Mouse (Mus musculus) heart, postnatal 0 days (tissue): Measurements from ENCODE around the gene Sumf1. TPM values are rescaled to one million over a fixed set of nuclear protein-coding genes. Genes with fewer than 3 reads are reported as not detected.

Source experiments
- ATAC-seq: fragments of 200-750 bp; cut with Nextera tagmentation; 2 replicates; pipeline ENCODE4 v1.8.0; 2017; ENCODE audit warnings: low read depth, moderate number of reproducible peaks, moderate library complexity; ENCODE audit not compliant: insufficient read depth
- DNase-seq: peaks from one replicate; pipeline ENCODE4 v3.0.0-alpha.2; 2016; ENCODE audit warnings: low spot score
- H3K27ac ChIP-seq: fragments of 300-500 bp; sonication (generic); 2 replicates; pipeline ENCODE4 v1.5.1; 2014; ENCODE audit warnings: low read depth, mild to moderate bottlenecking
- H3K27me3 ChIP-seq: fragments of 300-500 bp; sonication (generic); 2 replicates; pipeline ENCODE4 v1.6.1; 2014; ENCODE audit warnings: low read length, mixed read lengths; ENCODE audit not compliant: control insufficient read depth, insufficient read depth
- H3K36me3 ChIP-seq: fragments of 300-500 bp; sonication (generic); replicated peaks from 2 replicates; pipeline ENCODE4 v1.6.1; 2014; ENCODE audit warnings: low read length, mixed read lengths; ENCODE audit not compliant: control insufficient read depth, insufficient read depth
- H3K4me1 ChIP-seq: fragments of 300-500 bp; sonication (generic); 2 replicates; pipeline ENCODE4 v1.6.1; 2014; ENCODE audit warnings: antibody characterized with exemption; ENCODE audit not compliant: control insufficient read depth, insufficient read depth
- H3K4me2 ChIP-seq: fragments of 300-500 bp; sonication (generic); 2 replicates; pipeline ENCODE4 v1.6.1; 2014; ENCODE audit warnings: low read depth, mild to moderate bottlenecking, low read length, moderate library complexity
- H3K4me3 ChIP-seq: fragments of 300-500 bp; sonication (generic); 2 replicates; pipeline ENCODE4 v1.5.1; 2014; ENCODE audit warnings: low read depth, low read length
- H3K9ac ChIP-seq: fragments of 300-500 bp; sonication (generic); replicated peaks from 2 replicates; pipeline ENCODE4 v1.6.1; 2014; ENCODE audit warnings: low read depth, low read length, mixed read lengths
- H3K9me3 ChIP-seq: fragments of 300-500 bp; sonication (generic); replicated peaks from 2 replicates; pipeline ENCODE4 v1.6.1; 2016; ENCODE audit warnings: low read length; ENCODE audit not compliant: control insufficient read depth
- CTCF ChIP-seq: IDR thresholded peaks from 2 replicates; pipeline ENCODE4 v1.5.1; 2016; ENCODE audit warnings: antibody characterized with exemption, control low read depth, low read depth
- EP300 ChIP-seq: IDR thresholded peaks from 2 replicates; pipeline ENCODE4 v1.6.1; 2016; ENCODE audit warnings: antibody characterized with exemption, low read depth
- WGBS: fragments of 180-500 bp; shearing (Covaris S2); extraction: QIAGEN DNeasy Blood & Tissue Kit; methylation state at CpG from one replicate; pipeline ENCODE4 v1.1.7; 2014; 5-methylcytosine and 5-hydroxymethylcytosine counted together
- polyA plus RNA-seq: library from polyadenylated mRNA; unstranded; fragments of >200 nt; fragmentation: Nextera tagmentation; extraction: Ambion mirVana; gene quantifications from 2 replicates; pipeline ENCODE4 v1.2.1, GENCODE M21; 2015
- total RNA-seq: library from RNA; depleted of rRNA; stranded (reverse); fragments of >200 nt; gene quantifications from 2 replicates; pipeline ENCODE4 v1.2.3, GENCODE M21; 2014; ENCODE audit warnings: low replicate concordance

The Sumf1 gene
- total and polyA plus RNA-seq, 2 experiments from 2014 or later = 19.7 to 29.5 TPM

DNA sequence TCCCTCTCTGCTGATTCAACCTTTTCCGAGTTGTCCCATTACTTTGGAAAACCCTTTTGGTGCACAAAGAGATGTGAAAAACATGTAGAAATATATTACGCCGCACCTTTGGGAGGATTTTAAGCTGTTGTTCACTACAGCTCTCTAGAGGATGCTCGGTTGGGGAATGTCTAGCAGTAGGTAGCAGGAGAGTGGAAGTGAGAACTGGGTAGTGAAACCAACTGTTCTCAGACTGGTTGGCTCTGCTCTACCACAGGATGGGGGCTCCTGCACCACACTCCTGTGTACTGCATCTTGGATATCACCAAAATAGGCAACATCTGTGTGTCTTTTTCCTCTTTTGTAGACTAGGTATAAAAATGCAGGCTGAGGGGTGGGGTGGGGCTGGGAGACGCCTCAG lies 37.5 kb upstream of the Sumf1 start:
- no peaks in the 10 kb centered on the region for H3K27me3 ChIP-seq
- H3K9ac ChIP-seq = no peak overlapping the region
- H3K4me3 ChIP-seq = no peak overlapping the region
- DNase-seq (no peak), ATAC-seq (no peak)
- H3K36me3 ChIP-seq = no peaks in the 10 kb centered on the region; the same call in 1 of the 2 replicates
- TF ChIP-seq EP300 = no peak
- no peak for TF ChIP-seq CTCF
- no peak overlapping the region for H3K27ac ChIP-seq
- H3K4me1 ChIP-seq = peaks cover 27% of the 10 kb centered on the region
- H3K4me2 ChIP-seq = no peak overlapping the region
- WGBS = 86% methylated on average over 5 of the region's 5 CpGs
- no peaks in the 10 kb centered on the region for H3K9me3 ChIP-seq

DNA sequence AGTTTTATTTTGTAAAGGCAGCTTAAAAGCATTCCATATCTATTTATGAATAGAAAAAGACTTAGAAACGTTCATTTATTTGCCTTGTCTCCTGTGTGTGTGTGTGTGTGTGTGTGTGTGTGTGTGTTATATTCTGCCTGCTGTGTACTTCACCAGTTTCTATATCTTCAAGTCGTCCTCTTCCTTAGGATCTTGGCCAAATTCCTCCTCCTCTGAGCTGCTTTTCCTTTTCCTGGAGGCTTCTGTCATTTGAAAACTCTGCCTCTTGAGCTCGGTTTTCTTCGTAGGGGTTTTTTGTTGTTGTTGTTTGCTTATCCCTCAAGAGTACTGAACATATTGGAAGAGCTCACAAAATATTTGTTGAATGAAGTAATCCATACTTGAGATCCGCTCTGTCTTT lies 37.1 kb upstream of the Sumf1 start:
- DNase-seq (no peak), ATAC-seq (no peak)
- Histone ChIP-seq H3K4me3 (no peak overlapping the region), H3K9ac (no peak overlapping the region), H3K4me1 (peaks cover 23% of the 10 kb centered on the region; the same call in 1 of the 2 replicates), H3K27ac (no peak overlapping the region; the same call in 1 of the 2 replicates), H3K27me3 (no peaks in the 10 kb centered on the region), H3K36me3 (no peaks in the 10 kb centered on the region; the same call in 1 of the 2 replicates), H3K4me2 (no peak overlapping the region), H3K9me3 (no peaks in the 10 kb centered on the region)
- WGBS = 44% methylated on average over 5 of the region's 5 CpGs
- TF ChIP-seq EP300 = no peak
- TF ChIP-seq CTCF = no peak

DNA sequence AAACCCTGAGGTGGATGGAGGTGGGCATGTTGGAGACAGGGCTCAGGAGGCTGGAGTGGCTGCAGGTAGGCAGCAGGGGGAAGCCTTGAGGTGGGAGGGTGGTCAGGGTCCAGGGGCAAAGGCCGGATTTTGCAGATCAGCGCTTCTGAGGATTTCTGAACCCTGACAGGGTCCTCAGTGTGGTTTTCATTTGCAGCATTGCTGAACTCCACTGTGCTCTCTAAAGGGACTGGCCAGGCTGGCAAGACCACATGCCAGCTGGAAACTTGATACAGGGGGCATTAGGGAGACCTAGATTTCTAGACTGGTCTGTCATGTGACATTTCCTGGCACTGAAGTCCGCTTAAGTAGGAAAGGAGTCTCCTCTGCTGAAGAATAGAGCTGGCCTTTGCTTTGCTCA lies 32.6 kb upstream of the Sumf1 start:
- H3K9me3 ChIP-seq = no peaks in the 10 kb centered on the region
- no peaks in the 10 kb centered on the region for H3K27me3 ChIP-seq
- DNase-seq = no peak
- H3K27ac ChIP-seq = no peak overlapping the region
- no peak overlapping the region for H3K4me2 ChIP-seq
- 76% methylated on average over 3 of the region's 3 CpGs for WGBS
- TF ChIP-seq CTCF (no peak), EP300 (no peak)
- H3K4me3 ChIP-seq = no peak overlapping the region
- peaks cover 31% of the 10 kb centered on the region for H3K4me1 ChIP-seq
- no peak for ATAC-seq
- H3K9ac ChIP-seq = no peak overlapping the region
- H3K36me3 ChIP-seq = no peaks in the 10 kb centered on the region; the same call in 1 of the 2 replicates

- no peak for ATAC-seq
- 92% methylated on average over 8 of the region's 8 CpGs for WGBS
Measured at GRCm38 (mm10) chr6:108216832-108217231, 31.4 kb upstream of the Sumf1 start.

GRCm38 (mm10) chr6:108216091-108216490 lies 30.7 kb upstream of the Sumf1 start:
- Histone ChIP-seq H3K9me3 (no peaks in the 10 kb centered on the region), H3K4me1 (peaks cover 29% of the 10 kb centered on the region), H3K4me3 (no peak overlapping the region), H3K27me3 (no peaks in the 10 kb centered on the region), H3K9ac (no peak overlapping the region), H3K4me2 (peak overlapping the region; percentile 12), H3K36me3 (no peaks in the 10 kb centered on the region; the same call in 1 of the 2 replicates), H3K27ac (no peak overlapping the region)
- ATAC-seq (no peak), DNase-seq (no peak)
- TF ChIP-seq EP300 (no peak), CTCF (no peak)
- 80% methylated on average over 5 of the region's 5 CpGs for WGBS

More at GRCm38 (mm10) chr6:108216832-108217231, 31.4 kb upstream of the Sumf1 start:
- H3K27me3 ChIP-seq = no peaks in the 10 kb centered on the region
- H3K9me3 ChIP-seq = no peaks in the 10 kb centered on the region
- no peak for DNase-seq
- no peak overlapping the region for H3K9ac ChIP-seq
- peaks cover 27% of the 10 kb centered on the region for H3K4me1 ChIP-seq
- H3K36me3 ChIP-seq = no peaks in the 10 kb centered on the region; the same call in 1 of the 2 replicates
- no peak overlapping the region for H3K27ac ChIP-seq
- TF ChIP-seq EP300 = no peak
- TF ChIP-seq CTCF = no peak
- H3K4me2 ChIP-seq = no peak overlapping the region
- H3K4me3 ChIP-seq = no peak overlapping the region
